Mouse (Mus musculus): ENCODE measurements around the gene Hck. TPM values are rescaled to one million over a fixed set of nuclear protein-coding genes. Genes with fewer than 3 reads are reported as not detected.

Gene Hck
- total RNA-seq (2021) = 1 to 10 TPM; 2.4 to 3.0 TPM

DNA sequence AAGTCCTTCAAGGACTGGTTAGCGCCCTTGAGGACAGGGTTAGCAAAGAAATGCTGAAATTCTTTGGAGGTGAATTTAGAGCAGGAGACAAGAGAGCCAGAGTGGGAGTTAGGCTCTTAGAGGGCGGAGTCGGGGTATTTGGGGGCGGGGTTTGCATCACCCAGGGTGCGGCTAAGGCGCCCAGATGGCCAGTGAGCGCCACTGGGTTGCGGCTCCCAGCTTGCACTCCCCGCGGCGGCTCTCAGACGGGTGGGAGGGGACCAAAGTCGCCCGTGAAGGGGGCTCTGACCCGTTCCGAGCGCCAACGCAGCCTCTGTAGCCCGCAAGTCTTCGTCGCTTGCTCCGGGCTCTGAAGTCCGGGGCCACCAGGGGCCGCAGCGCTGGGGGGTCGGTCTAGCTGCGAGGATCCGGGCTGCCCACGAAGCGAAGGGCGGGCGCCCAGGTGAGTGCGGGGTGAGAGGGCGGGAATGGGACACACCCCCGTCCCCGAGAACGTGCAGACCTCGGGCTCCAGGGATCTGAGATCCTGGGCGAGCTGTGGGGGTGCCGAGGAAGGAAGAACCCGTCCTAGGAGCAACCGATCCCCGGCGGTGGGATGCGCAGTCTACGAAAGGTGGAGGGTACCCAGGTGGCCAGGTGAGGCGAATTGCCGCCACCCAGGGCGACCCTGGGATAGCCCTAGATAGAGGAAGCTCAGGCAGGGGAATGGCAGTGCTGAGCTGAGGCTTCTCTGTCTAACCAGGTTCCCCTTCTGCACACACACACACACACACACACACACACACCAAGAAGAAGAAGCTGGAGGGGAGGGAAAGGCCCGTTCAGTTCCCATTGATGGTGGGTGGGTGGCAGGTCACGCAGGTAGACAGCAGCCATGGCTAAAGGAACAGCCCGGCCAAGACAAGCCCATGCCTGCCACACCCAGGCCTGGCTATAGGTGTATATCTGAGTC is at the start of gene Hck:
TSS of gene Hck (plus strand) at position 156 of the 952 bp plus-strand sequence.
- intact Hi-C loops (cut with DNase I) = no loop called here
- peak in 1 of 2 experiments; percentile 68 for DNase-seq (ENCODE audit: extremely low spot score in 1 of 2, low spot score in 2 of 2)

DNA sequence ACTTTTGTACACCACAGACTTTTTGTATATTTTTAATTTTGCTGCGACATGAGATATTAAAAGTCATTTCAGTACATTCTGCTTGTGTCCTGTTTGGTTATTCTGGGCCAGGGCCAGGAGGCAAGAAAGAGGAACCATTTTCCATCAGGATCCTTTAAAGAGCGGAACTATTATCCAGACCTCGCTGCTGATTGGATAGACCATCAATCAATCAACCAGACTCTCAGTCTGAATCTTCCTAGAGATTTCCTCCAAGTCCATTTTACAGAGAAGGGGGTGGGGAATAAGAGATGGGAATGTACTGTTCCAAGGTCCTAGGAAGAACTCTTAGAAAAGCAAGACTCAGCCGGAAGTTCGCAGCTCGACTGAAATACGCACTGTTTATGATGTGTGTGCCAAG is 48.1 kb upstream of the Hck start:
- no peak for DNase-seq (ENCODE audit: extremely low spot score in 1 of 2, low spot score in 2 of 2)
- intact Hi-C loops (cut with DNase I) = no loop called here

- DNase-seq (ENCODE audit: extremely low spot score in 1 of 2, low spot score in 2 of 2) = peak in 1 of 2 experiments; percentile 36
Observed at GRCm38 (mm10) chr2:153063394-153063793, 44.9 kb upstream of the Hck start.

GRCm38 (mm10) chr2:153064190-153064970 is 43.9 kb upstream of the Hck start:
- no peak for DNase-seq (ENCODE audit: extremely low spot score in 1 of 2, low spot score in 2 of 2)
- intact Hi-C loops (cut with DNase I) = no loop called here

More at GRCm38 (mm10) chr2:153063394-153063793, 44.9 kb upstream of the Hck start:
- intact Hi-C loops (cut with DNase I) = no loop called here

DNA sequence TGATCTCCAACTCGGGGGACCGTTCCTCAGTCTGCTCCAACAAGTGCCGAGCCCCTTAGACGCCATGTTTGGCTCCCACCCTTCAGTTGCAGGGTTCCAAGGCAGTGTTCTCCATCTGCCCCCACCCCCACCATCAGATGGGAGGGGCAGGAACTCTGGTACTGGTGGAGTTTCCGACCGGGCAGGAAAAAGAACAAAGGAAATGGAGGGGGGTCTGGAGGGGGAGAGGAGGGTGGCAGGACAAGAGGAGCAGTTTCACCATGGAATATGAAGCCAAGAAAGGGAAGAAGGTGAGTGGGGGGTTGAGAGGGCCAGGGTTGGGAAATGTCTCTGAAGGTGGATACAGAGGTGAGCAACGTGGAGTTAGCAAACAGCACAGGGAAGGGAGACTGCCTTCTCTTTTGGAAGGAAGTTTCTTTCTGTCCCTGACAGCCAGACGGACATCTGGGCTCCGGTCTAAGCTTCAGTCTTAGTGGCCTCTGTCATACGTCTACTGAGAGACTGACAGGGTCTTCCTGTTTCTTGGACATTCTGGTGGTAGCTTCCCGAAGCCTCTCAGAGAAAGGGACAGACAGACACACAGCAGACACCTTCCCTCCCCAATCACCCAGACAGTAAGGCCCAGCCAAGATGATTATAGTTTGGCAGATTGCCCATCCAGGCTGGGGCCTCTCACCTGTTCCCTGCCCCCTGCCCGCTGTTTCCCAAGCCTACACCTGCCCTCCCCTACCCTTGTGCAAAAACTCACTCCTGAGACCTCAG is 42.3 kb upstream of the Hck start, which contains the start of gene Ccm2l:
TSS of gene Ccm2l (plus strand) at position 209 of the 762 bp plus-strand sequence.
- DNase-seq (ENCODE audit: extremely low spot score in 1 of 2, low spot score in 2 of 2) = peak in 1 of 2 experiments; percentile 69
- intact Hi-C loops (cut with DNase I) = no loop called here

DNA sequence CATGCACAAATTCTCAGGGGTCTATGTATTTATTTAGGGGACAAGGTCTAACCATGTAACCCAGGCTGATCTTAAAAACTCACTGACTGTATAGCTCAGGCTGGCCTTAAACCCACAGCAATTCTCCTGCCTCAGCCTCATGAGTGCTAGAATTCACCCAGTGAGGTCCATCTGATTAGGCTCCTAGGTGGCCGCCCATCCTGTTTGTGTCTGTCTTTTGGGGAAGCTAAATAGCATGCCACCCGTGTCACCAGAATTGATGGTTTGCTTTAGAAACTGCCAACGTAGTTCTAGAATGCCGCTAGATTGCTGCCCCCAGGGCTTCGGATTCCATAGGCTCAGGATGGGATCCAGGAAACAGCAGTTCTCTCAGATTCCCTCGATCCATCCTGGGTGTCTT is 41.3 kb upstream of the Hck start:
- DNase-seq (ENCODE audit: extremely low spot score in 1 of 2, low spot score in 2 of 2) = no peak
- intact Hi-C loops (cut with DNase I) = no loop called here

DNA sequence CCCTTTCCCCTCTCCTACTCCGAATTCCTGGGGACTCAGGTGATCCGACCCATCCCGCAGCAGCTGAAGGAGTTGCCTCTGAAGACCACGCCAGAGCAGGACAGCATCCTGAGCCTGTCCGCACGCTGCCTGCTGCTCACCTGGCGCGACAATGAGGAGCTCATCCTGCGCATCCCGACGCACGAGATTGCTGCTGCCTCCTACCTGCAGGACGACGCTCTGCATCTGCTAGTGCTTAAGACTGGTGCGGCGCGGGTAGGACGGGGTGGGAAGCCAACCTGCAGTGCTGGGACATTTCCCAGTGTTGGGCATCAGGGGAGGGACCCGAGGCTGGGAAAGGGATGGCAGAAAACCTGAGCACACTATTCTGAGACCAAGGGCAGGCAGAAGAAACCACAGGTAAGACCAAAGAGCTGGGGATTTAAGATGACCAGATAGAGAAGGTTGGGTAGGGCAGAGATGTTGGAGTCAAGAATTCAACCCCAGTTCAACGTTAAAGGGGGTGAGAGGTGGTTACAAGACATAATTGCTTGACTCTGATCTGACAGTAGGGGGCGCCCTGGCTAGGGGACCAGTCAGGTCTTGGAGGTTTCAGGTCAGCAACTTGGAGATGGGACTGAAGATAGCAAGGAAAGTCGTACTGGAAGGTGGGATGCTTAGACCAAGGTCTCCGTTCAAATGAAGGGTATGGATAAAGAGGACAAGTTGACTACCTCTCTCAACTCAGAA is 37.3 kb upstream of the Hck start:
- DNase-seq (ENCODE audit: extremely low spot score in 1 of 2, low spot score in 2 of 2) = no peak

GRCm38 (mm10) chr2:153071491-153072184 is 36.6 kb upstream of the Hck start:
- intact Hi-C loops (cut with DNase I) = no loop called here
- peak in 1 of 2 experiments; percentile 78 for DNase-seq (ENCODE audit: extremely low spot score in 1 of 2, low spot score in 2 of 2)

More for the DNA sequence above, 37.3 kb upstream of the Hck start:
- intact Hi-C loops (cut with DNase I) = no loop called here

DNA sequence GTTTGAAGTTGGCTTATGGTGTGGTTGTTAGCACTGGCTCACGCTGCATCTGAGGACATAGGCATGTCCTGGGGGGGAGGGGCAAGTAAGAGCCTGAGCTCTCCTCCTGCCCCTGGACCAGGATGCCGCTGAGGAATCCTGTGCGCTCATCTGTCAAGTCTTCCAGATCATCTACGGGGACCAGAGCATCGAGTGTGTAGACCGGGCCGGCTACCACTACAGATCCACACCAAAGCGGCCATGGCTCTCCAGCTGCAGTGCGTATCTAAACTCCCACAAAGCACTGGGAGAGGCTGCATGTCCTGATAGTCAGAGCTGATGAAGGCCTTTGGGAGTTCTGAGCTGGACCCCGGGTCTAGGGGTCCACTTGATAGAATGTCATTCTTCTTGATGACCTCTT is 33.6 kb upstream of the Hck start:
- no peak for DNase-seq (ENCODE audit: extremely low spot score in 1 of 2, low spot score in 2 of 2)
- intact Hi-C loops (cut with DNase I) = no loop called here

GRCm38 (mm10) chr2:153075961-153076360 is 32.3 kb upstream of the Hck start:
- DNase-seq (ENCODE audit: extremely low spot score in 1 of 2, low spot score in 2 of 2) = peak in 1 of 2 experiments; percentile 20
- intact Hi-C loops (cut with DNase I) = no loop called here

GRCm38 (mm10) chr2:153080841-153081523 is 27.3 kb upstream of the Hck start:
- peak; percentile 62 to 79 for DNase-seq (ENCODE audit: extremely low spot score in 1 of 2, low spot score in 2 of 2)
- intact Hi-C loops (cut with DNase I) = loop anchor here (5.0 kb wide), 1 partner anchor 61 kb away; no protein-coding TSS in a partner anchor

- intact Hi-C loops (cut with DNase I) = loop anchor here (5.0 kb wide), 1 partner anchor 60 kb away; no protein-coding TSS in a partner anchor
- no peak for DNase-seq (ENCODE audit: extremely low spot score in 1 of 2, low spot score in 2 of 2)
Observed at GRCm38 (mm10) chr2:153081866-153082265, 26.4 kb upstream of the Hck start.

GRCm38 (mm10) chr2:153083275-153083674 is 25.0 kb upstream of the Hck start:
- no peak for DNase-seq (ENCODE audit: extremely low spot score in 1 of 2, low spot score in 2 of 2)
- intact Hi-C loops (cut with DNase I) = loop anchor here (5.0 kb wide), 1 partner anchor 59 kb away; no protein-coding TSS in a partner anchor

DNA sequence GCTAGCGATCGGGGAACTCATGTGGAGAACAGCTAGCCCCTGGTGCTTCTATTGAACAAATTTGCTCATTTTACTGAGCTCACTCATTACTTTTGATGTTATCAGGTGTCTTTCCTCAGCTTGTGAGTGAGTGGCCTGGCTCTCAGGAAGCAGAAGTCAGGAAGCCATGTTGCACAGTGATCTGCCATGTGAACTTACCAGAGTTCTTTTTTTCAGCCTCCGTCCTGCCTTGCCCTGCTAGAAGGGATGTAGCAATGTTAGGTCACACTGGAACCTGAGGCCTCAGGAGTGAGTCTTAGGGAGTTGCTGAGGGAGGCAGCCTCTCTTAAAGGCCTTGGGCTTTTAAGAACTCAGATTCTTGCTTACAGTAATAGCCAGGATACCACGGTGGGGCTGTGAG is 24.4 kb upstream of the Hck start:
- no peak for DNase-seq (ENCODE audit: extremely low spot score in 1 of 2, low spot score in 2 of 2)
- intact Hi-C loops (cut with DNase I) = loop anchor here (5.0 kb wide), 1 partner anchor 58 kb away; no protein-coding TSS in a partner anchor

DNA sequence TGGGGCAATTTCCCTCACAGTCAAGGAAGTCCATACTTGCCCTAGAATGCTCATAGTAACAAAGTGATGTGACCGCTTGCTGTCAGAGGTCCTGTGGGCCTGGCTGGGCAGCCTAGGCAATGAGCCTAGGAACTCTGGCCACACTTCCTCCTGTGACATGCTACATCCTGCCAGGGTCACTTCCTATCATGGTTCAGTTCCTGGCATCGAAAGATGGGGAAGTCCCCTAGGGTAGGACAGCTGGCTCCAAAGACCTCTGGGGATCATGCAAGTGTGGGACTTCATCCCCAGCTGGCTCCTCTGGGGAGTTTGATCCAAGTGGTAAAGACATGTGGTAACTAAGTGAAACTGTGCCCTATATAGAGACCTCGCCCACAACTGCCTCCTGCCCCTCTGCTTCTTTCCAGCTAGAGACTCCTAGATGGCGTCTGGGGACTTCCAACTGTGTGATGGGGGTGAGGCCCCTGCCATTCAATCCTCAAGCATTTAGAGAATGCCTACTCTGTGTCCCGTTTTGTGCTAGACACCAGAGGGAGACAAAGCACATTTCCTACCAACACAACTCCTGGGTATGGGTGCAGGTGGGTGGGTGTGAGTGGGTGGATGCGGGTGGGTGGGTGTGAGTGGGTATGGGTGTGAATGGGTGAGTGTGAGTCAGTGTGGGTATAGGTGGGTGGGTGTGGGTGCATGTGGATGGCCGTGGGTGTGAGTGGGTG is 23.8 kb upstream of the Hck start:
- intact Hi-C loops (cut with DNase I) = loop anchor here (5.0 kb wide), 1 partner anchor 58 kb away; no protein-coding TSS in a partner anchor
- DNase-seq (ENCODE audit: extremely low spot score in 1 of 2, low spot score in 2 of 2) = no peak

GRCm38 (mm10) chr2:153085556-153085955 is 22.7 kb upstream of the Hck start:
- DNase-seq (ENCODE audit: extremely low spot score in 1 of 2, low spot score in 2 of 2) = no peak
- intact Hi-C loops (cut with DNase I) = no loop called here

All from left cerebral cortex, postnatal 10 days (tissue).